Mouse (Mus musculus) gastrocnemius, postnatal 14 days (tissue): Measurements from ENCODE around the gene Sprn. TPM values are rescaled to one million over a fixed set of nuclear protein-coding genes. Genes with fewer than 3 reads are reported as not detected.

Experiments
- DNase-seq: peaks from one replicate; pipeline ENCODE4 v3.0.0; 2021; ENCODE audit warnings: mixed read lengths
- intact Hi-C: fragments of 180-260 bp; cut with DNase I; formaldehyde crosslinking; loops from one replicate; pipeline ENCODE4 v1.15.1; 2025; ENCODE audit warnings: low total_unique reads
- total RNA-seq, 2 experiments: library from RNA; stranded (reverse); gene quantifications; 2 replicates each; pipeline ENCODE4 v1.2.3; 2021

The Sprn gene
- total RNA-seq, 2 experiments from 2014 or later: 0.23 to 0.47 TPM

- intact Hi-C loops: no loop called here
Observed at GRCm38 (mm10) chr7:140111943-140112342, 42.7 kb downstream of the Sprn start.

GRCm38 (mm10) chr7:140104009-140104408, 50.7 kb downstream of the Sprn start:
- DNase-seq: no peak
- intact Hi-C loops: no loop called here

More at GRCm38 (mm10) chr7:140111943-140112342, 42.7 kb downstream of the Sprn start:
- no peak for DNase-seq

- peak; percentile 89 for DNase-seq
- intact Hi-C loops: no loop called here
Observed at GRCm38 (mm10) chr7:140101993-140102860, 52.5 kb downstream of the Sprn start, which contains the start of gene Fuom. Gene Fuom, minus strand, starts transcription at chr7:140102441.

GRCm38 (mm10) chr7:140101498-140101897, 53.2 kb downstream of the Sprn start:
- no peak for DNase-seq
- intact Hi-C loops: no loop called here

Other genes with a start within 250 kb of the Sprn start
- gene Utf1, start 211.1 kb downstream of the Sprn start, total RNA-seq: not detected
- not detected for gene 6430531B16Rik, start 176.1 kb downstream of the Sprn start, total RNA-seq
- under 1 TPM; 0.59 to 0.75 TPM for gene Adam8, start 162.3 kb downstream of the Sprn start, total RNA-seq
- gene Zfp511, start 118.5 kb downstream of the Sprn start, total RNA-seq: 1 to 10 TPM; 6.9 to 7.4 TPM
- gene Tubgcp2, start 118.2 kb downstream of the Sprn start, total RNA-seq: 10 to 100 TPM; 16.3 to 18.1 TPM
- gene Msx3, start 105.8 kb downstream of the Sprn start, total RNA-seq: not detected
- gene Caly, start 72.3 kb downstream of the Sprn start, total RNA-seq: under 1 TPM; 0.31 to 0.53 TPM
- gene Prap1, start 61.5 kb downstream of the Sprn start, total RNA-seq: not detected
- gene Fuom, start 52.4 kb downstream of the Sprn start, total RNA-seq: 10 to 100 TPM; 33.6 to 43.7 TPM
- 1 to 10 TPM; 3.7 to 4.7 TPM for gene Paox, start 39.1 kb downstream of the Sprn start, total RNA-seq
- 100 to 1,000 TPM in 1 of 2 experiments, 10 to 100 TPM in 1; 91.8 to 114 TPM for gene Echs1, start 38.4 kb downstream of the Sprn start, total RNA-seq
- 10 to 100 TPM; 22.9 to 23.6 TPM for gene Mtg1, start 17.3 kb downstream of the Sprn start, total RNA-seq
- gene Olfr522, start 9.9 kb upstream of the Sprn start, total RNA-seq: not detected
- gene Olfr523, start 18.3 kb upstream of the Sprn start, total RNA-seq: not detected
- gene Olfr524, start 51.1 kb upstream of the Sprn start, total RNA-seq: not detected
- not detected for gene Cd163l1, start 63.4 kb upstream of the Sprn start, total RNA-seq
- gene 5830411N06Rik, start 92.4 kb upstream of the Sprn start, total RNA-seq: not detected
- not detected for gene Olfr525, start 166.0 kb upstream of the Sprn start, total RNA-seq
- not detected for gene Olfr527, start 179.1 kb upstream of the Sprn start, total RNA-seq
- gene Olfr60, start 206.8 kb upstream of the Sprn start, total RNA-seq: not detected
- not detected for gene Olfr530, start 221.5 kb upstream of the Sprn start, total RNA-seq
- not detected for gene Olfr531, start 248.0 kb upstream of the Sprn start, total RNA-seq